Mouse (Mus musculus): ENCODE data around the gene Nav2. TPM values are rescaled to one million over a fixed set of nuclear protein-coding genes. Genes with fewer than 3 reads are reported as not detected.

The Nav2 gene
- polyA plus RNA-seq, 1 experiment from 2014 or later = 18.2 TPM

DNA sequence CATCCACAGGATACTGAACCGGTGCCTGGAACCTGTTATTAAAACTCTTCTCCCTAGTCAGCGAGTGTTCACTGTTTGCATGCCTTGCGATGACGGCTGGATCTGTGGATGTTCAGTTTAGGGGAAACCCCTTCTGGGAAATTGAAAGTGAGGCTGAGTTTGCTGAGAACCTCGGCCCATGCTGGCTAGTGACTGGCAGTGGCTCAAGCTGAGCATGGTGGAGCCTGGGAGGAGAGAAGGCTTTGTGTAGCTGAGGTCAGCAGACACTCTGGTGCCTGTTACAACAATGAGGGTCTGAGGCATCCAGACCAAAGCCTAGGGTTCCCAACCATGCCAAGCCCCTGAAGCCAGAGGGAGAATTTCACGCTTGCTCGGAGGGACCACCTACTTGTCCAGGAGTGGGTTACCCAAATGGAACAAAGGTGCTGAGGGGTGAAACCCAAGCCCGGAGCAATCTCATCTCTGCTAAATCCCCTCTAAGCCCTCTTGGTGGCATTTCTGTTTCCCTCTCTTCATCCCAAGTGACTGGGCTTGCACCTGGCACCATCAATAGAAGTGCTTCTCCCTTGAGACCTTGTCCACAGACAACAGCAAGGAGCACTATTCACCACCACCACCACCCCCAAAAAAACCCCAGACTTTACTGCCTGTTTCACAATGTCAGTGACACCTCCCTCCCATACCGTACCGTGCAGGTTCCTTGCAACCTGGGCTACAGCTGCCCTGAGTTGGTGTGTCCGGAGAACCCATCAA lies 617.0 kb downstream of the Nav2 start:
- ATAC-seq (ENCODE audit: insufficient read depth, low FRiP score) = no peak
- no peak overlapping the region; the same call in 1 of the 2 replicates for H3K9ac ChIP-seq (ENCODE audit: low read length)
- 0 out of 2 replicates have a peak overlapping the region, but pooled peaks have one; percentile 5 for H3K4me3 ChIP-seq (replicated peaks; ENCODE audit: low read length)
- 64% methylated on average over 11 of the region's 11 CpGs for WGBS
- no peaks in the 10 kb centered on the region for H3K36me3 ChIP-seq (ENCODE audit: control insufficient read depth, insufficient read depth, low read length)
- no peaks in the 10 kb centered on the region for H3K9me3 ChIP-seq (replicated peaks; ENCODE audit: control insufficient read depth, low read length)
- H3K4me2 ChIP-seq (ENCODE audit: low read depth, low read length) = peak overlapping the region; percentile 15; the same call in 1 of the 2 replicates
- no peak overlapping the region for H3K27ac ChIP-seq (ENCODE audit: low read length)
- H3K4me1 ChIP-seq (ENCODE audit: control insufficient read depth, insufficient read depth, low read length) = peaks cover 50% of the 10 kb centered on the region
- H3K27me3 ChIP-seq (ENCODE audit: control insufficient read depth, insufficient read depth, low read length) = no peaks in the 10 kb centered on the region

GRCm38 (mm10) chr7:49526101-49526499 lies 617.6 kb downstream of the Nav2 start:
- Histone ChIP-seq H3K27ac (ENCODE audit: low read length) (no peak overlapping the region), H3K9ac (ENCODE audit: low read length) (no peak overlapping the region; the same call in 1 of the 2 replicates), H3K4me1 (ENCODE audit: control insufficient read depth, insufficient read depth, low read length) (peaks cover 44% of the 10 kb centered on the region)

GRCm38 (mm10) chr7:49527495-49527894 lies 619.0 kb downstream of the Nav2 start:
- Histone ChIP-seq H3K9me3 (replicated peaks; ENCODE audit: control insufficient read depth, low read length) (no peaks in the 10 kb centered on the region), H3K4me3 (replicated peaks; ENCODE audit: low read length) (no peak overlapping the region; the same call in 1 of the 2 replicates), H3K4me1 (ENCODE audit: control insufficient read depth, insufficient read depth, low read length) (peaks cover 31% of the 10 kb centered on the region), H3K27ac (ENCODE audit: low read length) (peak overlapping the region; percentile 82), H3K36me3 (ENCODE audit: control insufficient read depth, insufficient read depth, low read length) (no peaks in the 10 kb centered on the region), H3K9ac (ENCODE audit: low read length) (no peak overlapping the region), H3K27me3 (ENCODE audit: control insufficient read depth, insufficient read depth, low read length) (no peaks in the 10 kb centered on the region), H3K4me2 (ENCODE audit: low read depth, low read length) (peak overlapping the region; percentile 8; the same call in 1 of the 2 replicates)
- WGBS = 20% methylated on average over 4 of the region's 4 CpGs
- ATAC-seq (ENCODE audit: insufficient read depth, low FRiP score) = peak; percentile 70

More at GRCm38 (mm10) chr7:49526101-49526499, 617.6 kb downstream of the Nav2 start:
- no peak for ATAC-seq (ENCODE audit: insufficient read depth, low FRiP score)
- no peak overlapping the region for H3K4me3 ChIP-seq (replicated peaks; ENCODE audit: low read length)
- H3K27me3 ChIP-seq (ENCODE audit: control insufficient read depth, insufficient read depth, low read length) = no peaks in the 10 kb centered on the region
- H3K9me3 ChIP-seq (replicated peaks; ENCODE audit: control insufficient read depth, low read length) = no peaks in the 10 kb centered on the region
- no peaks in the 10 kb centered on the region for H3K36me3 ChIP-seq (ENCODE audit: control insufficient read depth, insufficient read depth, low read length)
- H3K4me2 ChIP-seq (ENCODE audit: low read depth, low read length) = no peak overlapping the region
- WGBS = 76% methylated on average over 4 of the region's 4 CpGs

DNA sequence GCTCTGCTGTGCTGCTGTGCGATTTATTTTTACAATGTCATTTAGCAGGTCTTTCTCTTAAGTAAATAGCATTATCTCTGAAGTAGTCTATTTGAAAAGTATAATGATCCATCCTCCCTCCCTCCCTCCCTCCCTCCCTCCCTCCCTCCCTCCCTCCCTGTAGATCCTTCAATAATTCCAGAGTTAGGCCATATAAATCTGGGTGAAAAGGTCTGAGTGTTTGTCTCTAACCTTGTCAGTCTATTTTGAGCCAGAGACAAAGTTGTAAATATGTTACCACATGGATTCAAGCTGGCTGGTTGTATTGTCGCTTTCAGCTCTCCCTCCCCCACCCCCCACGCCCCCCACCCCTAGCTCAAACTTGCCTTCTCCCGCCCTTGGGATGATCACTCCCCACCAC lies 619.4 kb downstream of the Nav2 start:
- 5% methylated on average over 4 of the region's 4 CpGs for WGBS

GRCm38 (mm10) chr7:49529498-49529897 lies 621.0 kb downstream of the Nav2 start:
- H3K36me3 ChIP-seq (ENCODE audit: control insufficient read depth, insufficient read depth, low read length) = no peaks in the 10 kb centered on the region
- no peak for ATAC-seq (ENCODE audit: insufficient read depth, low FRiP score)
- H3K27ac ChIP-seq (ENCODE audit: low read length) = no peak overlapping the region
- H3K9me3 ChIP-seq (replicated peaks; ENCODE audit: control insufficient read depth, low read length) = no peaks in the 10 kb centered on the region
- H3K27me3 ChIP-seq (ENCODE audit: control insufficient read depth, insufficient read depth, low read length) = no peaks in the 10 kb centered on the region
- WGBS = 44% methylated on average over 2 of the region's 2 CpGs
- H3K4me1 ChIP-seq (ENCODE audit: control insufficient read depth, insufficient read depth, low read length) = peaks cover 27% of the 10 kb centered on the region
- no peak overlapping the region for H3K4me3 ChIP-seq (replicated peaks; ENCODE audit: low read length)
- no peak overlapping the region for H3K9ac ChIP-seq (ENCODE audit: low read length)
- H3K4me2 ChIP-seq (ENCODE audit: low read depth, low read length) = no peak overlapping the region

More for the DNA sequence above, 619.4 kb downstream of the Nav2 start:
- Histone ChIP-seq H3K4me2 (ENCODE audit: low read depth, low read length) (peak overlapping the region; percentile 8; the same call in 1 of the 2 replicates), H3K9me3 (replicated peaks; ENCODE audit: control insufficient read depth, low read length) (no peaks in the 10 kb centered on the region), H3K36me3 (ENCODE audit: control insufficient read depth, insufficient read depth, low read length) (no peaks in the 10 kb centered on the region), H3K9ac (ENCODE audit: low read length) (no peak overlapping the region), H3K4me1 (ENCODE audit: control insufficient read depth, insufficient read depth, low read length) (peaks cover 31% of the 10 kb centered on the region), H3K4me3 (replicated peaks; ENCODE audit: low read length) (no peak overlapping the region; the same call in 1 of the 2 replicates), H3K27me3 (ENCODE audit: control insufficient read depth, insufficient read depth, low read length) (no peaks in the 10 kb centered on the region), H3K27ac (ENCODE audit: low read length) (peak overlapping the region; percentile 82)
- peak; percentile 10; the same call in 1 of the 2 replicates for ATAC-seq (ENCODE audit: insufficient read depth, low FRiP score)

GRCm38 (mm10) chr7:49533571-49533970 lies 625.1 kb downstream of the Nav2 start:
- H3K4me2 ChIP-seq (ENCODE audit: low read depth, low read length) = no peak overlapping the region
- H3K27me3 ChIP-seq (ENCODE audit: control insufficient read depth, insufficient read depth, low read length) = no peaks in the 10 kb centered on the region
- no peak overlapping the region for H3K4me3 ChIP-seq (replicated peaks; ENCODE audit: low read length)
- H3K9me3 ChIP-seq (replicated peaks; ENCODE audit: control insufficient read depth, low read length) = no peaks in the 10 kb centered on the region
- WGBS = 75% methylated on average over 8 of the region's 8 CpGs
- ATAC-seq (ENCODE audit: insufficient read depth, low FRiP score) = no peak
- no peaks in the 10 kb centered on the region; the same call in 1 of the 2 replicates for H3K36me3 ChIP-seq (ENCODE audit: control insufficient read depth, insufficient read depth, low read length)
- H3K9ac ChIP-seq (ENCODE audit: low read length) = no peak overlapping the region
- H3K27ac ChIP-seq (ENCODE audit: low read length) = no peak overlapping the region
- H3K4me1 ChIP-seq (ENCODE audit: control insufficient read depth, insufficient read depth, low read length) = peaks cover 4% of the 10 kb centered on the region; the same call in 1 of the 2 replicates

- H3K4me3 ChIP-seq (replicated peaks; ENCODE audit: low read length) = no peak overlapping the region
- peaks cover 4% of the 10 kb centered on the region; the same call in 1 of the 2 replicates for H3K4me1 ChIP-seq (ENCODE audit: control insufficient read depth, insufficient read depth, low read length)
- no peak for ATAC-seq (ENCODE audit: insufficient read depth, low FRiP score)
- H3K27ac ChIP-seq (ENCODE audit: low read length) = no peak overlapping the region
- H3K9ac ChIP-seq (ENCODE audit: low read length) = no peak overlapping the region
- H3K9me3 ChIP-seq (replicated peaks; ENCODE audit: control insufficient read depth, low read length) = no peaks in the 10 kb centered on the region
- 65% methylated on average over 6 of the region's 6 CpGs for WGBS
- H3K27me3 ChIP-seq (ENCODE audit: control insufficient read depth, insufficient read depth, low read length) = no peaks in the 10 kb centered on the region
- no peaks in the 10 kb centered on the region; the same call in 1 of the 2 replicates for H3K36me3 ChIP-seq (ENCODE audit: control insufficient read depth, insufficient read depth, low read length)
- H3K4me2 ChIP-seq (ENCODE audit: low read depth, low read length) = no peak overlapping the region
These were observed 625.7 kb downstream of the Nav2 start for GRCm38 (mm10) chr7:49534208-49534607.

DNA sequence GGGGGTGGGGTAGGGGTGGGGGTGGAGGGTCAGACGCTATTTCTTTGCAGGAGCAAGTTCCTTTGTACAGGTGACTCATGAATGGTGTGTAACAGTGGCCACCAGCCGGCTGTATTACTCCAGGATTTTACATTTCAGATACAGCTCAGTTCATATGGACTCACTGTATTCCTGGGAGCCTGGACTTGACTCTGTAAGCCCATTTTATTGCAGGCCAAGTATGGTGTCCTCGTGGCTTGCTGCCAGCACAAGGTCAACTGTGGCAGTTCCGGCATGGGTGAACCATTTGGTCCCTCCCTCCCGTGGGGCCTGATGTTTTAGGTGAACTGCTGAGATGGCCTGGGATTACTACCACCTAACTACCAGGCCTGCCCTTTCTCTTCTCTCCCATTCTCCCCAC lies 629.8 kb downstream of the Nav2 start:
- no peak overlapping the region for H3K4me3 ChIP-seq (replicated peaks; ENCODE audit: low read length)
- no peak overlapping the region for H3K4me2 ChIP-seq (ENCODE audit: low read depth, low read length)
- no peaks in the 10 kb centered on the region; the same call in 1 of the 2 replicates for H3K36me3 ChIP-seq (ENCODE audit: control insufficient read depth, insufficient read depth, low read length)
- H3K27ac ChIP-seq (ENCODE audit: low read length) = no peak overlapping the region
- ATAC-seq (ENCODE audit: insufficient read depth, low FRiP score) = no peak
- no peaks in the 10 kb centered on the region for H3K27me3 ChIP-seq (ENCODE audit: control insufficient read depth, insufficient read depth, low read length)
- no peak overlapping the region for H3K9ac ChIP-seq (ENCODE audit: low read length)
- no peaks in the 10 kb centered on the region for H3K9me3 ChIP-seq (replicated peaks; ENCODE audit: control insufficient read depth, low read length)
- 0 out of 2 replicates have a peak, but pooled peaks cover 4% of the 10 kb centered on the region for H3K4me1 ChIP-seq (ENCODE audit: control insufficient read depth, insufficient read depth, low read length)
- WGBS = 59% methylated on average over 5 of the region's 5 CpGs

DNA sequence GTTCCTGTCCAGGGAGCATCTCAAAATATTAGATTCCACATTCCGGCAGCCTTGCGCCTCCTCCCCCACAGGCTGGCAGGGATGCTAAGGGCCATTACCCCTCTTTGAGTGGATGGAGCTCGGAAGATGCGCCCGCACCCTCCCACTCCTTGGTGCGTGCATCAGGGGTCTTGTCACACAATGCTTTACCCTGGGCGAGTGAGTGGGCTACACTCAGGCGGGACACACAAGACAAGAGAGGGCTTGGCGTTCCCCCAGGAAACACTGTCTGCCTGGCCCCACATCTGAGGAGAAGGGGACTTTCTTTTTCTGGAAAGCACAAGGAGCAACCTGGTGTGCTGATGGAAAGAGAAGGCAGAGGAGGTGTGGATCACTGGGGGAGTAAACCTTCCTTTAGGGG lies 631.7 kb downstream of the Nav2 start:
- no peak overlapping the region for H3K4me3 ChIP-seq (replicated peaks; ENCODE audit: low read length)
- no peak overlapping the region for H3K4me2 ChIP-seq (ENCODE audit: low read depth, low read length)
- H3K4me1 ChIP-seq (ENCODE audit: control insufficient read depth, insufficient read depth, low read length) = peaks cover 8% of the 10 kb centered on the region; the same call in 1 of the 2 replicates
- no peak overlapping the region for H3K9ac ChIP-seq (ENCODE audit: low read length)
- no peak for ATAC-seq (ENCODE audit: insufficient read depth, low FRiP score)
- WGBS = 87% methylated on average over 9 of the region's 9 CpGs
- no peaks in the 10 kb centered on the region for H3K9me3 ChIP-seq (replicated peaks; ENCODE audit: control insufficient read depth, low read length)
- no peaks in the 10 kb centered on the region; the same call in 1 of the 2 replicates for H3K36me3 ChIP-seq (ENCODE audit: control insufficient read depth, insufficient read depth, low read length)
- no peak overlapping the region for H3K27ac ChIP-seq (ENCODE audit: low read length)
- no peaks in the 10 kb centered on the region for H3K27me3 ChIP-seq (ENCODE audit: control insufficient read depth, insufficient read depth, low read length)
